Mouse (Mus musculus): ENCODE measurements at regions not wholly inside any gene's neighbourhood (a gene's known extent, or its start where the extent isn't known, plus 50 kb on each side); places are given as distances from the start of the nearest gene placed in this dataset.
A peak's percentile ranks its signal among the peaks of the same experiment; 100 is the strongest.

DNA sequence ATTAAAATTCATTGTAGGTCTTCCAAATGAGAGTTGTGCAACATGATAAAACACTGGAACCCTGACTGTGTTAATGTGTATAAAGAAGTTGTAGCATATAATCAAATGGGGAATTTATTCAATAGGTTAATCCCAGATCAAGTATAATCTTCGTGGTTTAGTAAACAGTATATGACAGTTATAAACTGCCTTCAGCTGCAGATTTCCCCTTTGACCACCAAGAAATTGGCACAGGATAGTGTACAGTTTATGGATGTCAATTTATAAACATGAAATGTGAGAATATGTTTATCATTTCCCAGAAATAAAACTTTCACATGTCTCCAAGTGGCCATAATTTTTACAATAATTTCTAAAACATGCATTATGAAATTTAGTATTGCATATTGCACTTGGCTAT is 615.3 kb upstream of the Adamts5 start:
- Histone ChIP-seq H3K27ac (ENCODE audit: low read depth) (no peak overlapping the region), H3K4me2 (ENCODE audit: low read depth, low read length) (no peak overlapping the region), H3K36me3 (replicated peaks; ENCODE audit: insufficient read depth, low read length) (no peaks in the 10 kb centered on the region), H3K4me3 (ENCODE audit: low read depth, low read length) (no peak overlapping the region), H3K27me3 (ENCODE audit: insufficient read depth, low read length) (no peaks in the 10 kb centered on the region), H3K9me3 (ENCODE audit: low read length) (no peaks in the 10 kb centered on the region), H3K9ac (replicated peaks) (no peak overlapping the region), H3K4me1 (ENCODE audit: insufficient read depth) (no peaks in the 10 kb centered on the region)
- TF ChIP-seq EP300 (IDR thresholded peaks at IDR 0.05; ENCODE audit: low read depth) (no peak), CTCF (IDR thresholded peaks at IDR 0.05; ENCODE audit: low read depth) (no peak)
- ATAC-seq (no peak), DNase-seq (no peak)
- 21% methylated on average over 1 of the region's 1 CpGs for WGBS (ENCODE audit: insufficient replicate concordance)

DNA sequence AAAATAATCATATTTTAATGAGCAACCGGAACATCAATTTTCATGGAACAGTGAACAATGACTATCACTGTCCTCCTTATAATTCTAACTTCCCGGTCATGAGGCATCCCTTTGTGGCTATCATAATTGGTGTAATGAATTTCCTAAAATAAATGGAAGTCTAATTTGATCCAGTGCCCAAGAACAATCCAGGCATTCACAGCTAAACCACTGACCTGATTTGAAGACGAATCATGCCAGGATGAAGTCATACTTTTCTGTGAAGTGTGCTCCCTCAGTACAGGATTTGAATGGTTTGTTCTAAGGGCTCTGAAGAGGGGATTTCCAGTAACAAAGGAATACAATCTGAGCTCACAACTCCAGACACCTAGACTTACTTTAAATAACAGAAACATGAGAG is 614.5 kb upstream of the Adamts5 start:
- no peaks in the 10 kb centered on the region for H3K9me3 ChIP-seq (ENCODE audit: low read length)
- 76% methylated on average over 3 of the region's 3 CpGs for WGBS (ENCODE audit: insufficient replicate concordance)
- DNase-seq, result no peak

DNA sequence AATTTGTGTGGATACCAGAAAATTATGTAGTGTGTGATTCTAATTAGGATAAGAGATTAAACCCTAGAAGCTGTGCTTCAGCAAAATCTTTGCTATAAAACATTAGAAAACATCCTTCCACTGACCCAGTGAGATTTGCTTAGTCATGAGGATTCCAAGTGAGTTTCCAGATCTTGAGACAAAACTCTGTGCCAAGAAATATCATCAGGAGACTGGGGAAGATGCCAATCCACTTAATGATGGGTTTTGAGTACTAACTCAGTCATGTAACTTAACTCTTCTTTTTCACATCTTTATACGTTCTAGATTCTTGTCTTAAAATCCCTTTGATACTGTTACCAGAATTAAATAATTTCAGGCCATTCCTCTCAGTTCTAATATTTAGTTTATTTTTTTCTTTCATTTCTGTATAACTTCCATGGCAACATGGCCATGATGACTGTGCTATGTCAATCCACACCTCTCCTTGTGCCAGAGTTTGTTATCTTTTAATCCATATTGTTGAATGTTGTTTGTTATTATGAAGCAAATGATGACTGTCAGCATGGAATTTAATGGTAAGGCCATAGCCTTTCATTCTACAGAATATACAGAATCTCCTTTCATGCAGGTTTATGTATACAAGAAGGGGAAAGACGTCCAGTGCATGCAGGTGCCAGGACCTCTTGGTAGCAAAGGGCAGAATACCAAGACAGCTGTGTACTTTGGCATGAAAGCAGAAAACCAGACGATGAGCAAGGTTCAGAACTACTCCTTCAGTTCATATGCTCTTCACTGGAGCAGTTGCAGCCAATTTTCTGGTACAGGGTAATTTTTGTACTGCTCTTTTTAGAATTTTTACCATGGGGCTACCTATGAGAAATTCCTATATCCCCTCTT is 599.7 kb upstream of the Adamts5 start:
- Histone ChIP-seq H3K36me3 (replicated peaks; ENCODE audit: insufficient read depth, low read length) (no peaks in the 10 kb centered on the region), H3K9me3 (ENCODE audit: low read length) (no peaks in the 10 kb centered on the region), H3K4me1 (ENCODE audit: insufficient read depth) (no peaks in the 10 kb centered on the region), H3K4me2 (ENCODE audit: low read depth, low read length) (no peak overlapping the region), H3K27ac (ENCODE audit: low read depth) (no peak overlapping the region), H3K27me3 (ENCODE audit: insufficient read depth, low read length) (no peaks in the 10 kb centered on the region), H3K4me3 (ENCODE audit: low read depth, low read length) (no peak overlapping the region), H3K9ac (replicated peaks) (no peak overlapping the region)
- WGBS (ENCODE audit: insufficient replicate concordance), result 46% methylated on average over 3 of the region's 3 CpGs
- no peak for DNase-seq
- TF ChIP-seq EP300 (IDR thresholded peaks at IDR 0.05; ENCODE audit: low read depth) (no peak), CTCF (IDR thresholded peaks at IDR 0.05; ENCODE audit: low read depth) (no peak)
- ATAC-seq, result no peak

More for the DNA sequence above, 614.5 kb upstream of the Adamts5 start:
- H3K27me3 ChIP-seq (ENCODE audit: insufficient read depth, low read length), result no peaks in the 10 kb centered on the region
- H3K4me1 ChIP-seq (ENCODE audit: insufficient read depth), result no peaks in the 10 kb centered on the region
- TF ChIP-seq CTCF (IDR thresholded peaks at IDR 0.05; ENCODE audit: low read depth), result no peak
- no peak for TF ChIP-seq EP300 (IDR thresholded peaks at IDR 0.05; ENCODE audit: low read depth)
- no peak overlapping the region for H3K27ac ChIP-seq (ENCODE audit: low read depth)
- H3K4me2 ChIP-seq (ENCODE audit: low read depth, low read length), result no peak overlapping the region
- no peak overlapping the region for H3K9ac ChIP-seq (replicated peaks)
- no peak for ATAC-seq
- no peak overlapping the region for H3K4me3 ChIP-seq (ENCODE audit: low read depth, low read length)
- no peaks in the 10 kb centered on the region for H3K36me3 ChIP-seq (replicated peaks; ENCODE audit: insufficient read depth, low read length)

DNA sequence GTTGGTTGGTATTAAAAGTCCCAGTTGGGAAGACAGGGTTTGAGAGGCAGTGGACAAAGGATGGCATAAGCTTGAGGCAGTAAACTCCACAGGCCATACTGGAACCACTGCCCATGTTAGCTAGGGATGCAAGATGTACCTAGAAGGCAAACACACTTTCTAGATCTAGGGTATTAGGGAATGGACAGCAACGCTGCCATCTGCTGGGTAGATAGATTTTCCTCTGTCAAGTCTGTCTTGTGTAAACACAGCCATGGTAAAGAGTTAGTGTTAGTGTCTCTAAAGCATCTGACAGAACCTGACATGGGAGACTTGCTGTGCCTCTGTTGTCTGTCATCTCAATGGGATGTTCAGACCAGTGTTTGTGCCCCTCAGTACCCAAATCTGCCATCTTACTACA is 573.5 kb upstream of the Adamts5 start:
- Histone ChIP-seq H3K4me1 (ENCODE audit: insufficient read depth) (no peaks in the 10 kb centered on the region), H3K27ac (ENCODE audit: low read depth) (no peak overlapping the region)
- DNase-seq, result no peak

DNA sequence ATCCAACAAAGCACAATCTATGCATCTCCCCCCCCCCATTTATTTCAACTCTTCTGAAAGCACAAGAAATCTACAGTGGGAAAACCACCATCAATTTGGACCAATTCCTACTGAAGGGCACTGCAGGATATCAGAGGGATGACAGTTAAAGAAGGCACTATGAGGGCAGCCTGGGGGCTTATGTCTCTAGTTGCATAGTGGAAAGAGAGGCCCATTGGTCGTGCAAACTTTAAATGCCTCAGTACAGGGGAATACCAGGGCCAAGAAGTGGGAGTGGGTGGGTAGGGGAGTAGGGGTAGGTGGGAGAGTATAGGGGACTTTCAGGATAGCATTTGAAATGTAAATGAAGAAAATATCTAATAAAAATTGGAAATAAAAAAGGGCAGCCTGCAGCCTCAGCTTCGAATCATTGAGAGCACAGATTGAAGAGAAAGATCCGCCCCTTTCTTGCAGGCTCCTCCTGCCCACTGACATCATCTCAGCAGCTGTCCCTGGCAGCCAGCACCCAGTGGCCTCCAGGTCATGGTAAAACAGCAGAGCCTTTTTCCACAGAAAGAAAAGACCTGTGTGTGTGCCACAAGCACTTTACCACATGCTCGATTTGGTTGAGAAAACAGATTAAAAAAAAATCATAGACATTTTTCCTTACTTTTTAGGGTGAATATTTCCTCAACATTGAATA is 571.6 kb upstream of the Adamts5 start:
- Histone ChIP-seq H3K9ac (replicated peaks) (no peak overlapping the region), H3K4me3 (ENCODE audit: low read depth, low read length) (no peak overlapping the region), H3K4me2 (ENCODE audit: low read depth, low read length) (no peak overlapping the region), H3K9me3 (ENCODE audit: low read length) (no peaks in the 10 kb centered on the region), H3K27me3 (ENCODE audit: insufficient read depth, low read length) (no peaks in the 10 kb centered on the region), H3K27ac (ENCODE audit: low read depth) (no peak overlapping the region), H3K36me3 (replicated peaks; ENCODE audit: insufficient read depth, low read length) (no peaks in the 10 kb centered on the region), H3K4me1 (ENCODE audit: insufficient read depth) (no peaks in the 10 kb centered on the region)
- no peak for TF ChIP-seq EP300 (IDR thresholded peaks at IDR 0.05; ENCODE audit: low read depth)
- no peak for TF ChIP-seq CTCF (IDR thresholded peaks at IDR 0.05; ENCODE audit: low read depth)
- DNase-seq (no peak), ATAC-seq (no peak)
- WGBS (ENCODE audit: insufficient replicate concordance), result 58% methylated on average over 4 of the region's 4 CpGs

More for the DNA sequence above, 573.5 kb upstream of the Adamts5 start:
- TF ChIP-seq EP300 (IDR thresholded peaks at IDR 0.05; ENCODE audit: low read depth) (no peak), CTCF (IDR thresholded peaks at IDR 0.05; ENCODE audit: low read depth) (peak; percentile 24; the same call in 1 of the 2 replicates)
- H3K4me3 ChIP-seq (ENCODE audit: low read depth, low read length), result no peak overlapping the region
- no peak for ATAC-seq
- H3K4me2 ChIP-seq (ENCODE audit: low read depth, low read length), result no peak overlapping the region
- no peaks in the 10 kb centered on the region for H3K9me3 ChIP-seq (ENCODE audit: low read length)
- no peaks in the 10 kb centered on the region for H3K27me3 ChIP-seq (ENCODE audit: insufficient read depth, low read length)
- no peak overlapping the region for H3K9ac ChIP-seq (replicated peaks)
- WGBS (ENCODE audit: insufficient replicate concordance), result 52% methylated on average over 1 of the region's 1 CpGs
- H3K36me3 ChIP-seq (replicated peaks; ENCODE audit: insufficient read depth, low read length), result no peaks in the 10 kb centered on the region

DNA sequence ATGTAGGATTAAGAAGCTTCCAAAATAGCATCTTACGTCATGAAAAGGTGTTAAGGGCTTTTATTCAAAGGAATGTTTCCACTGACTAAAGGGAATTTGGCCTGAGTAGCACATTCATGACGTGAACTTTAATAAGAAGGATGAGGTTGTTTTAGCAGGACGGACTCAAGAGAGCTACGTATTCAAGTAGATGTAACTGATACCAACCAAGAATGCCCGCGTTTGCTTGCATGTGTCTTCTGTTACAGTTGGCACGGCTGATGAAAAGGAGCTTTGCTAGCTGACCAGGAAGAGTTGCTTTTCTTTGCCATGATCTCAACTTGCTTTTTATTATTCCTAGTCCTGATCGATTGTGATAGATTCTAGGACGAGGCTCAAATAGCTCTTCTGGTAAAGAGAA is 559.4 kb upstream of the Adamts5 start:
- Histone ChIP-seq H3K9me3 (ENCODE audit: low read length) (no peaks in the 10 kb centered on the region), H3K27ac (ENCODE audit: low read depth) (no peak overlapping the region), H3K27me3 (ENCODE audit: insufficient read depth, low read length) (no peaks in the 10 kb centered on the region), H3K9ac (replicated peaks) (no peak overlapping the region), H3K4me3 (ENCODE audit: low read depth, low read length) (no peak overlapping the region), H3K4me2 (ENCODE audit: low read depth, low read length) (no peak overlapping the region), H3K4me1 (ENCODE audit: insufficient read depth) (no peaks in the 10 kb centered on the region), H3K36me3 (replicated peaks; ENCODE audit: insufficient read depth, low read length) (no peaks in the 10 kb centered on the region)
- TF ChIP-seq EP300 (IDR thresholded peaks at IDR 0.05; ENCODE audit: low read depth) (no peak), CTCF (IDR thresholded peaks at IDR 0.05; ENCODE audit: low read depth) (no peak)
- no peak for ATAC-seq
- DNase-seq, result no peak
- WGBS (ENCODE audit: insufficient replicate concordance), result 79% methylated on average over 9 of the region's 9 CpGs

All from liver, postnatal 0 days (tissue).